Mouse (Mus musculus) mesoderm, embryonic 11.5 days (tissue): Measurements from ENCODE around the gene Fxr2.
"Not testable (repeated sequence)": the region's sequence is repeated elsewhere in the genome, so short reads cannot be mapped to it uniquely, and the experiment has no call there.

ENCODE experiments used
- DNase-seq: peaks from one replicate; pipeline ENCODE4 v3.0.0-alpha.2; 2012; ENCODE audit warnings: low read depth, low spot score

Fxr2 gene

GRCm38 (mm10) chr11:69610899-69611298 is 21.9 kb upstream of the Fxr2 start:
- DNase-seq: no peak

- DNase-seq: peak; percentile 83
Observed at GRCm38 (mm10) chr11:69613553-69614256, 19.1 kb upstream of the Fxr2 start.

GRCm38 (mm10) chr11:69614257-69614588 is 18.6 kb upstream of the Fxr2 start:
- not testable (repeated sequence) for DNase-seq

- DNase-seq: no peak
Observed at GRCm38 (mm10) chr11:69616781-69617180, 16.0 kb upstream of the Fxr2 start.

GRCm38 (mm10) chr11:69617805-69618204 is 15.0 kb upstream of the Fxr2 start, which contains the start of gene Shbg:
Gene Shbg (minus strand): TSS chr11:69617905.
- no peak for DNase-seq

GRCm38 (mm10) chr11:69620394-69621081 is 12.3 kb upstream of the Fxr2 start:
- DNase-seq: no peak

- DNase-seq: peak; percentile 85
Observed at GRCm38 (mm10) chr11:69621571-69622268, 11.1 kb upstream of the Fxr2 start, which contains the start of gene Sat2. Gene Sat2 (plus strand): TSS chr11:69622024.

- DNase-seq: no peak
Observed at GRCm38 (mm10) chr11:69622406-69622805, 10.4 kb upstream of the Fxr2 start.

- no peak for DNase-seq
Observed at GRCm38 (mm10) chr11:69623006-69623405, 9.8 kb upstream of the Fxr2 start.

GRCm38 (mm10) chr11:69624339-69624738 is 8.5 kb upstream of the Fxr2 start:
- not testable (repeated sequence) for DNase-seq

GRCm38 (mm10) chr11:69628286-69628685 is 4.5 kb upstream of the Fxr2 start:
- peak; percentile 92 for DNase-seq

GRCm38 (mm10) chr11:69629802-69630201 is 3.0 kb upstream of the Fxr2 start:
- DNase-seq: no peak

- DNase-seq: peak; percentile 44
Observed at GRCm38 (mm10) chr11:69633128-69633866, 507 bp downstream of the Fxr2 start.

GRCm38 (mm10) chr11:69635471-69635870 is 2.7 kb downstream of the Fxr2 start:
- DNase-seq: no peak

- DNase-seq: no peak
Observed at GRCm38 (mm10) chr11:69645860-69646259, 13.1 kb downstream of the Fxr2 start.

GRCm38 (mm10) chr11:69653399-69653798 is 20.6 kb downstream of the Fxr2 start:
- no peak for DNase-seq

GRCm38 (mm10) chr11:69654760-69655159 is 22.0 kb downstream of the Fxr2 start:
- no peak for DNase-seq

GRCm38 (mm10) chr11:69655264-69656064 is 22.7 kb downstream of the Fxr2 start, which contains the start of gene Sox15:
Gene Sox15 (plus strand): TSS chr11:69655314.
- DNase-seq: peak; percentile 88

GRCm38 (mm10) chr11:69656065-69656455 is 23.3 kb downstream of the Fxr2 start:
- DNase-seq: no peak

GRCm38 (mm10) chr11:69656617-69657461 is 24.0 kb downstream of the Fxr2 start:
- peak; percentile 77 for DNase-seq
